Comparison of ENCODE assay signal across 8 mouse cellular contexts in genomic region chr19:53588968-53589367, GRCm38 (mm10). TPM values are rescaled to one million over a fixed set of nuclear protein-coding genes. Genes with fewer than 3 reads are reported as not detected.
DNase-seq lines count a peak whose midpoint lies in the region; ATAC-seq and TF ChIP-seq lines count a peak whose summit lies in the region.
"Not testable (repeated sequence)": the region's sequence is repeated elsewhere in the genome, so short reads cannot be mapped to it uniquely, and the experiment has no call there.

Nutf2-ps1 (minus strand) TSS chr19:53589068.

- H3K9ac ChIP-seq in embryonic facial prominence, embryonic 15.5 days; limb, embryonic 15.5 days; midbrain, embryonic 12.5 days (replicated peaks): not testable (repeated sequence)

- DNase-seq in adrenal gland, adult 18-20 months (ENCODE audit: low spot score in 2 of 2); gastrocnemius, postnatal 4 days (ENCODE audit: low spot score in 2 of 2); layer of hippocampus, adult 18-20 months (ENCODE audit: low spot score in 2 of 2): not testable (repeated sequence)

- not testable (repeated sequence) for TF ChIP-seq POLR2A in testis, adult 2 months (IDR thresholded peaks at IDR 0.05; ENCODE audit: control insufficient read depth, low read depth, low read length)

- H3K27ac ChIP-seq in embryonic facial prominence, embryonic 15.5 days (replicated peaks); limb, embryonic 15.5 days; midbrain, embryonic 12.5 days (replicated peaks); testis, adult 2 months (ENCODE audit: control insufficient read depth, insufficient read depth, low read depth, low read length): not testable (repeated sequence)

- H3K36me3 ChIP-seq in embryonic facial prominence, embryonic 15.5 days; limb, embryonic 15.5 days; midbrain, embryonic 12.5 days; testis, adult 2 months (ENCODE audit: control insufficient read depth, insufficient read depth, low read length): not testable (repeated sequence)

- not testable (repeated sequence) for H3K4me1 ChIP-seq in embryonic facial prominence, embryonic 15.5 days; limb, embryonic 15.5 days; midbrain, embryonic 12.5 days; testis, adult 2 months (ENCODE audit: control insufficient read depth, insufficient read depth, low read length)

- WGBS in embryonic facial prominence, embryonic 15.5 days = 96% methylated on average over 7 of the region's 7 CpGs
- WGBS in limb, embryonic 15.5 days = 96% methylated on average over 7 of the region's 7 CpGs
- 98% methylated on average over 7 of the region's 7 CpGs for WGBS in midbrain, embryonic 12.5 days

- H3K4me3 ChIP-seq in embryonic facial prominence, embryonic 15.5 days (replicated peaks); limb, embryonic 15.5 days; midbrain, embryonic 12.5 days; testis, adult 2 months (ENCODE audit: control insufficient read depth, low read depth, low read length): not testable (repeated sequence)

- peaks cover 10% of the 10 kb centered on the region for H3K9me3 ChIP-seq in embryonic facial prominence, embryonic 15.5 days (replicated peaks)
- not testable (repeated sequence) for H3K9me3 ChIP-seq in limb, embryonic 15.5 days
- peaks cover 19% of the 10 kb centered on the region for H3K9me3 ChIP-seq in midbrain, embryonic 12.5 days

- not testable (repeated sequence) for H3K27me3 ChIP-seq in embryonic facial prominence, embryonic 15.5 days; limb, embryonic 15.5 days; midbrain, embryonic 12.5 days; testis, adult 2 months (ENCODE audit: control insufficient read depth, insufficient read depth, low read length)

- not testable (repeated sequence) for ATAC-seq in embryonic facial prominence, embryonic 15.5 days (ENCODE audit: insufficient number of reproducible peaks, low FRiP score, low TSS enrichment, low read depth); hematopoietic stem cell, adult 5-6 weeks (replicated peaks in 1 of 2; ENCODE audit: insufficient read depth in 1 of 2, low FRiP score in 2 of 2, low TSS enrichment in 1 of 2, low read depth in 1 of 2, poor library complexity in 2 of 2, severe bottlenecking in 2 of 2); limb, embryonic 15.5 days (ENCODE audit: insufficient number of reproducible peaks, low FRiP score, low TSS enrichment, low read depth); midbrain, embryonic 12.5 days (ENCODE audit: low FRiP score, low read depth)

- not testable (repeated sequence) for TF ChIP-seq CTCF in testis, adult 2 months (IDR thresholded peaks at IDR 0.05; ENCODE audit: control insufficient read depth, insufficient read depth, insufficient replicate concordance, low read depth, low read length)

- not testable (repeated sequence) for H3K4me2 ChIP-seq in embryonic facial prominence, embryonic 15.5 days (replicated peaks); limb, embryonic 15.5 days; midbrain, embryonic 12.5 days (replicated peaks)

RNA-seq across cellular contexts. Expression of gene Nutf2-ps1, which starts in this region (rescaled TPM):
- total RNA-seq in adrenal gland, adult 18-20 months (2021) = 10 to 100 TPM; 63.0 to 71.1 TPM
- polyA plus RNA-seq in embryonic facial prominence, embryonic 15.5 days (2015; fragmentation: Nextera tagmentation; extraction: Ambion mirVana) = 301 and 343 TPM in 2 replicates
- total RNA-seq in gastrocnemius, postnatal 4 days (2021) = 10 to 100 TPM; 81.5 to 91.3 TPM
- total RNA-seq in hematopoietic stem cell, adult 5-6 weeks (2017) = 95.6 and 160 TPM in 2 replicates
- 10 to 100 TPM; 33.4 to 47.2 TPM for total RNA-seq in layer of hippocampus, adult 18-20 months (2021)
- polyA plus RNA-seq in limb, embryonic 15.5 days (2015; fragmentation: Nextera tagmentation; extraction: Ambion mirVana) = 278 and 285 TPM in 2 replicates
- 407 and 436 TPM in 2 replicates for polyA plus RNA-seq in midbrain, embryonic 12.5 days (2016; fragmentation: Nextera tagmentation; extraction: Ambion mirVana)
- 28.5 and 34.0 TPM in 2 replicates for polyA plus RNA-seq in testis, adult 2 months (2012; rRNA removed)
